Comparison of ENCODE assay signal across 21 mouse cellular contexts in genomic region chr4:114315051-114315450, GRCm38 (mm10).
DNase-seq lines count a peak whose midpoint lies in the region; ATAC-seq lines count a peak whose summit lies in the region.
"Had no signal": no experiment of that assay in that cellular context is flagged by ENCODE, and none has a peak within 500 bp of the region (broad histone marks: within the 10 kb centered on the region; RNA-seq: fewer than 3 reads in every experiment).

No protein-coding gene starts in this region.

- peak; percentile 37 for DNase-seq in kidney, adult 18-20 months
- peak; percentile 61 for DNase-seq in NIH3T3 (ENCODE audit: low read depth)
- peak; percentile 85 for DNase-seq in kidney, adult 9 months
- DNase-seq in kidney, postnatal 36 days: peak; percentile 45 to 60
- no peak for DNase-seq in thymus, adult 18-20 months
- no peak for DNase-seq in forebrain, embryonic 14.5 days (ENCODE audit: low spot score)
- DNase-seq: adrenal gland, postnatal 14 days; cerebellum, adult 2 months; cerebellum, postnatal 10 days; gastrocnemius, postnatal 36 days; heart, adult 11 months; heart, postnatal 10 days; heart, postnatal 4 days had no signal

- no peak for ATAC-seq in kidney, embryonic 14.5 days (ENCODE audit: low FRiP score, low TSS enrichment)
- ATAC-seq in forebrain, embryonic 14.5 days: no peak
- ATAC-seq: forebrain, embryonic 15.5 days; hindbrain, postnatal 0 days had no signal

- H3K4me2 ChIP-seq in kidney, embryonic 14.5 days (replicated peaks; ENCODE audit: low read depth, low read length): no peak overlapping the region
- H3K4me2 ChIP-seq in forebrain, embryonic 14.5 days (ENCODE audit: low read length): no peak overlapping the region
- H3K4me2 ChIP-seq: embryonic facial prominence, embryonic 15.5 days; forebrain, embryonic 15.5 days; hindbrain, embryonic 13.5 days had no signal

- H3K27ac ChIP-seq in kidney, embryonic 14.5 days (ENCODE audit: low read depth, low read length): no peak overlapping the region
- H3K27ac ChIP-seq in forebrain, embryonic 14.5 days (ENCODE audit: low read depth, low read length): no peak overlapping the region
- H3K27ac ChIP-seq: embryonic facial prominence, embryonic 15.5 days; forebrain, embryonic 10.5 days; forebrain, embryonic 15.5 days; heart, embryonic 10.5 days; hindbrain, embryonic 13.5 days; hindbrain, postnatal 0 days had no signal

- H3K4me3 ChIP-seq in kidney, embryonic 14.5 days (ENCODE audit: low read length): no peak overlapping the region
- H3K4me3 ChIP-seq in forebrain, embryonic 14.5 days (ENCODE audit: low read depth, low read length): no peak overlapping the region
- H3K4me3 ChIP-seq: embryonic facial prominence, embryonic 15.5 days; erythroblast, embryonic 14.5 days; forebrain, embryonic 10.5 days; forebrain, embryonic 15.5 days; heart, embryonic 10.5 days; hindbrain, embryonic 13.5 days had no signal

- no peaks in the 10 kb centered on the region for H3K4me1 ChIP-seq in kidney, embryonic 14.5 days (ENCODE audit: control insufficient read depth, insufficient read depth, low read length)
- no peaks in the 10 kb centered on the region for H3K4me1 ChIP-seq in forebrain, embryonic 14.5 days (ENCODE audit: control insufficient read depth, insufficient read depth, low read length)
- H3K4me1 ChIP-seq: embryonic facial prominence, embryonic 15.5 days; forebrain, embryonic 10.5 days; forebrain, embryonic 15.5 days; heart, embryonic 10.5 days; hindbrain, embryonic 13.5 days had no signal

- no peaks in the 10 kb centered on the region for H3K36me3 ChIP-seq in kidney, embryonic 14.5 days (ENCODE audit: control insufficient read depth, insufficient read depth, low read length)
- no peaks in the 10 kb centered on the region for H3K36me3 ChIP-seq in forebrain, embryonic 14.5 days (ENCODE audit: control insufficient read depth, insufficient read depth, low read length)
- H3K36me3 ChIP-seq: embryonic facial prominence, embryonic 15.5 days; forebrain, embryonic 10.5 days; forebrain, embryonic 15.5 days; heart, embryonic 10.5 days; hindbrain, embryonic 13.5 days had no signal

- no peak overlapping the region for H3K9ac ChIP-seq in kidney, embryonic 14.5 days (ENCODE audit: low read depth, low read length)
- no peak overlapping the region for H3K9ac ChIP-seq in forebrain, embryonic 14.5 days (ENCODE audit: low read length)
- H3K9ac ChIP-seq: embryonic facial prominence, embryonic 15.5 days; forebrain, embryonic 15.5 days; hindbrain, embryonic 13.5 days had no signal

- 74% methylated on average over 2 of the region's 2 CpGs for WGBS in kidney, embryonic 14.5 days
- 67% methylated on average over 2 of the region's 2 CpGs for WGBS in forebrain, embryonic 14.5 days

- H3K27me3 ChIP-seq in kidney, embryonic 14.5 days (ENCODE audit: control insufficient read depth, insufficient read depth, low read length): no peaks in the 10 kb centered on the region; the same call in 1 of the 2 replicates
- H3K27me3 ChIP-seq in forebrain, embryonic 14.5 days (replicated peaks; ENCODE audit: control insufficient read depth, insufficient read depth, low read length): no peaks in the 10 kb centered on the region
- H3K27me3 ChIP-seq: embryonic facial prominence, embryonic 15.5 days; forebrain, embryonic 15.5 days; hindbrain, embryonic 13.5 days had no signal

- no peaks in the 10 kb centered on the region for H3K9me3 ChIP-seq in kidney, embryonic 14.5 days (ENCODE audit: control insufficient read depth, low read length)
- no peaks in the 10 kb centered on the region for H3K9me3 ChIP-seq in forebrain, embryonic 14.5 days (replicated peaks; ENCODE audit: control insufficient read depth, low read length)
- H3K9me3 ChIP-seq: embryonic facial prominence, embryonic 15.5 days; forebrain, embryonic 10.5 days; forebrain, embryonic 15.5 days; heart, embryonic 10.5 days; hindbrain, embryonic 13.5 days had no signal

Comparison
In these comparisons a context has a peak if more than half of its experiments do, and no peak if none do; other contexts are left out.
1. DNase-seq: peak in kidney, adult 18-20 months (single experiment), NIH3T3 (single experiment), kidney, adult 9 months (single experiment) and kidney, postnatal 36 days (2 of 2); none in thymus, adult 18-20 months (0 of 2) and forebrain, embryonic 14.5 days (single experiment).